Mouse (Mus musculus) stomach, postnatal 0 days (tissue): ENCODE data around the gene Ifitm10. TPM values are rescaled to one million over a fixed set of nuclear protein-coding genes. Genes with fewer than 3 reads are reported as not detected.
"Not testable (repeated sequence)": the region's sequence is repeated elsewhere in the genome, so short reads cannot be mapped to it uniquely, and the experiment has no call there.

Source experiments
- ATAC-seq: fragments of 200-750 bp; cut with Nextera tagmentation; 2 replicates; pipeline ENCODE4 v1.8.0; 2017; ENCODE audit not compliant: low FRiP score, low TSS enrichment
- DNase-seq: peaks from one replicate; pipeline ENCODE4 v3.0.0-alpha.2; 2016; ENCODE audit warnings: low spot score
- H3K27ac ChIP-seq: fragments of 300-500 bp; sonication (generic); replicated peaks from 2 replicates; pipeline ENCODE4 v1.5.1; 2014; ENCODE audit warnings: mild to moderate bottlenecking, control low read depth
- H3K27me3 ChIP-seq: fragments of 300-500 bp; sonication (generic); 2 replicates; pipeline ENCODE4 v1.6.1; 2014; ENCODE audit warnings: low read length; ENCODE audit not compliant: control insufficient read depth, insufficient read depth
- H3K36me3 ChIP-seq: fragments of 300-500 bp; sonication (generic); 2 replicates; pipeline ENCODE4 v1.6.1; 2014; ENCODE audit warnings: low read length, mixed read lengths; ENCODE audit not compliant: control insufficient read depth, insufficient read depth
- H3K4me1 ChIP-seq: fragments of 300-500 bp; sonication (generic); replicated peaks from 2 replicates; pipeline ENCODE4 v1.6.1; 2014; ENCODE audit warnings: antibody characterized with exemption; ENCODE audit not compliant: control insufficient read depth, insufficient read depth
- H3K4me2 ChIP-seq: fragments of 300-500 bp; sonication (generic); replicated peaks from 2 replicates; pipeline ENCODE4 v1.6.1; 2014; ENCODE audit warnings: low read depth, mild to moderate bottlenecking, control low read depth, moderate library complexity
- H3K4me3 ChIP-seq: fragments of 300-500 bp; sonication (generic); 2 replicates; pipeline ENCODE4 v1.5.1; 2014; ENCODE audit warnings: low read depth, low read length, control low read depth
- H3K9ac ChIP-seq: fragments of 300-500 bp; sonication (generic); 2 replicates; pipeline ENCODE4 v1.6.1; 2014; ENCODE audit warnings: mild to moderate bottlenecking, low read length, control low read depth, mixed read lengths
- H3K9me3 ChIP-seq: fragments of 300-500 bp; sonication (generic); 2 replicates; pipeline ENCODE4 v1.6.1; 2016; ENCODE audit warnings: low read length; ENCODE audit not compliant: control insufficient read depth
- CTCF ChIP-seq: IDR thresholded peaks from 2 replicates; pipeline ENCODE4 v1.5.1; 2016; ENCODE audit warnings: antibody characterized with exemption, low read depth, mild to moderate bottlenecking, moderate library complexity
- EP300 ChIP-seq: optimal IDR thresholded peaks from 2 replicates; pipeline ENCODE3; 2016; ENCODE audit warnings: antibody characterized with exemption
- WGBS: fragments of 180-500 bp; shearing (Covaris S2); extraction: QIAGEN DNeasy Blood & Tissue Kit; methylation state at CpG from one replicate; pipeline ENCODE4 v1.1.7; 2014; 5-methylcytosine and 5-hydroxymethylcytosine counted together
- polyA plus RNA-seq: library from polyadenylated mRNA; unstranded; fragments of >200 nt; fragmentation: Nextera tagmentation; extraction: Ambion mirVana; gene quantifications from 2 replicates; pipeline ENCODE4 v1.2.1, GENCODE M21; 2015

Ifitm10 gene
- polyA plus RNA-seq, 1 experiment from 2014 or later, result 9.9 TPM

GRCm38 (mm10) chr7:142322641-142323040 is 50.9 kb downstream of the Ifitm10 start:
- Histone ChIP-seq H3K4me1 (no peaks in the 10 kb centered on the region; the same call in 1 of the 2 replicates), H3K36me3 (no peaks in the 10 kb centered on the region), H3K9me3 (no peaks in the 10 kb centered on the region), H3K4me3 (no peak overlapping the region), H3K27me3 (no peaks in the 10 kb centered on the region), H3K27ac (peak overlapping the region; percentile 73), H3K9ac (no peak overlapping the region), H3K4me2 (no peak overlapping the region)
- ATAC-seq (no peak), DNase-seq (no peak)
- WGBS, result 81% methylated on average over 6 of the region's 6 CpGs
- TF ChIP-seq EP300, result no peak
- no peak for TF ChIP-seq CTCF

GRCm38 (mm10) chr7:142321637-142322306 is 51.8 kb downstream of the Ifitm10 start:
- not testable (repeated sequence) for H3K9ac ChIP-seq, DNase-seq, H3K4me3 ChIP-seq, ATAC-seq, H3K4me1 ChIP-seq, H3K36me3 ChIP-seq, H3K27me3 ChIP-seq, H3K9me3 ChIP-seq, H3K4me2 ChIP-seq
- 56% methylated on average over 3 of the region's 10 CpGs for WGBS
- H3K27ac ChIP-seq, result peak overlapping the region; percentile 78

GRCm38 (mm10) chr7:142320906-142321305 is 52.6 kb downstream of the Ifitm10 start:
- no peak overlapping the region for H3K4me3 ChIP-seq

GRCm38 (mm10) chr7:142319124-142319523 is 54.4 kb downstream of the Ifitm10 start:
- Histone ChIP-seq H3K4me3 (no peak overlapping the region), H3K4me1 (no peaks in the 10 kb centered on the region), H3K9ac (no peak overlapping the region), H3K27me3 (no peaks in the 10 kb centered on the region), H3K4me2 (no peak overlapping the region), H3K27ac (peak overlapping the region; percentile 78), H3K36me3 (no peaks in the 10 kb centered on the region), H3K9me3 (no peaks in the 10 kb centered on the region)
- ATAC-seq, result no peak
- 76% methylated on average over 11 of the region's 11 CpGs for WGBS
- DNase-seq, result no peak
- no peak for TF ChIP-seq EP300
- TF ChIP-seq CTCF, result no peak

More at GRCm38 (mm10) chr7:142320906-142321305, 52.6 kb downstream of the Ifitm10 start:
- Histone ChIP-seq H3K36me3 (no peaks in the 10 kb centered on the region), H3K27me3 (no peaks in the 10 kb centered on the region), H3K4me2 (no peak overlapping the region), H3K9me3 (no peaks in the 10 kb centered on the region), H3K27ac (peak overlapping the region; percentile 78), H3K4me1 (no peaks in the 10 kb centered on the region), H3K9ac (no peak overlapping the region)
- WGBS, result 14% methylated on average over 2 of the region's 2 CpGs
- ATAC-seq (no peak), DNase-seq (no peak)
- no peak for TF ChIP-seq EP300
- TF ChIP-seq CTCF, result no peak

- WGBS, result 53% methylated on average over 5 of the region's 5 CpGs
- Histone ChIP-seq H3K9ac (no peak overlapping the region), H3K4me2 (no peak overlapping the region), H3K4me1 (no peaks in the 10 kb centered on the region), H3K4me3 (no peak overlapping the region), H3K27ac (0 out of 2 replicates have a peak overlapping the region, but pooled peaks have one; percentile 40), H3K36me3 (no peaks in the 10 kb centered on the region), H3K27me3 (no peaks in the 10 kb centered on the region), H3K9me3 (no peaks in the 10 kb centered on the region)
- DNase-seq, result no peak
- peak; percentile 24; the same call in 1 of the 2 replicates for ATAC-seq
- TF ChIP-seq CTCF (no peak), EP300 (no peak)
These were observed 56.3 kb downstream of the Ifitm10 start for GRCm38 (mm10) chr7:142317216-142317615.

GRCm38 (mm10) chr7:142316558-142316957 is 57.0 kb downstream of the Ifitm10 start:
- H3K9me3 ChIP-seq, result no peaks in the 10 kb centered on the region
- H3K27me3 ChIP-seq, result no peaks in the 10 kb centered on the region
- no peak for DNase-seq
- H3K4me3 ChIP-seq, result no peak overlapping the region
- H3K4me2 ChIP-seq, result no peak overlapping the region
- peak; percentile 57; the same call in 1 of the 2 replicates for ATAC-seq
- WGBS, result 30% methylated on average over 6 of the region's 6 CpGs
- no peak overlapping the region for H3K9ac ChIP-seq
- H3K36me3 ChIP-seq, result no peaks in the 10 kb centered on the region
- H3K27ac ChIP-seq, result 0 out of 2 replicates have a peak overlapping the region, but pooled peaks have one; percentile 35
- H3K4me1 ChIP-seq, result no peaks in the 10 kb centered on the region
- TF ChIP-seq CTCF (peak; percentile 92), EP300 (no peak)
